Mouse (Mus musculus): Measurements from ENCODE around the gene Rab25.

The Rab25 gene

DNA sequence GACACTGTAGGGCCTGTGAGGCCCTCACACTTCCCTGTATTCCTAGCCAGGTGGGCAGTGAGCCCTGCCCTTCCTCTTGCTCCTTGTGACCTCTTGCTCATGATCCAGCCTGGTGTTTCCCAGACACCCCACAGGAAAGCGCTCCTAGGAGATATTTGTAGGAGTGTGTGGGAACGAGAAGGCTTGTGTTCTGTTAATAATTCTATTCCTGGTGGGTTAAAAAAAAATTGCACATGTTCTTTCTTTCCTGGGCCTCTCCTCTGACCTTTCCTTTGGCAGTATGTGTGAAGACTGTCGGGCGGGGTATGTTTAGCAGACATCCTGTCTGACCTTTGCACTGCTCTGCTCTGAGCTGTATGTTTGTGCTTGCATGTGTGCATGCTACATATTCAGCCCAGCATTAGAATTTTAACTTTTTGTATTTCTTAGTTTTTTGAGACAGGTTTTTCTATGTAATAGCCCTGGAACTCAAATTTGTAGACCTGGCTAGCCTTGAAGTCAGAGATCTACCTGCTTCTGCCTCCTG is 18.5 kb upstream of the Rab25 start:
- DNase-seq = no peak

DNA sequence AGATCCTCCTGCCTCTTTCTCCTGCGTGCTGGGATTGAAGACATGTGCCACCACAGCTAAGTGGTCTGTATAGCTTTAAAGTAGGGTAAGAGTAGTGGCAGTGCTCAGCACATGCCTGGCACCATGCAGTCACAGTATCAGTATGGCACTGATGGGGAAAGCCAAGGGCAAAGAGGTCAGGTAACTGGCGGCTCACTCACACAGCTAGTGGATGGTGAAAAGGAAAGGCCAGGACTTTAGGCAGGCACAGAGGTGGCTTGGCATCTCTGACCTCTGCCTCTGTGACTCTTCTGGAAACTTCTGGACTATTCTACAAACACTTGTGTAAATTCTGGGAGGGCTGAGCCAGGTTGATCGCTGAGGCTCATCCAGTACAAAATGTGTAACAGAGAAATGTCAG is 18.0 kb upstream of the Rab25 start:
- DNase-seq = no peak

DNA sequence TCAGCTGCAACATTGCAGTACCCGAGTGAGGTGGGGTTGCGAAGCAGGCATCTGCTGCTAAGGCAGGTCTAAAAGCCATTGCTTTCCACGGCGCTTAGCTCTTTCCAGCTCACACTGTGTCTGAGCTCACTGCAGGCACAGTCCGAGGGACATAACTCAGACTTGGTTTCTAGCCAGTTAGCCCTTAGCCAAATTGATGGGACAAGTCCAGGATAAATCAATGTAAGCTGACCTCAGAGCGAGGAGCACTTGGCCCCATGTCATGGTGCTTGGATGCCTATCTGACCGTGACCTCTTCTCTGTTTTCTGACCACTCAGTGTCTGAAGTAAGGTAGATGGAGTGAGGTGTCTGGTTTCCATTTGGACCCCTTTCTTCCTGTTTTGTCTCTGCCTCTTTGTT is 15.9 kb upstream of the Rab25 start:
- no peak for DNase-seq

DNA sequence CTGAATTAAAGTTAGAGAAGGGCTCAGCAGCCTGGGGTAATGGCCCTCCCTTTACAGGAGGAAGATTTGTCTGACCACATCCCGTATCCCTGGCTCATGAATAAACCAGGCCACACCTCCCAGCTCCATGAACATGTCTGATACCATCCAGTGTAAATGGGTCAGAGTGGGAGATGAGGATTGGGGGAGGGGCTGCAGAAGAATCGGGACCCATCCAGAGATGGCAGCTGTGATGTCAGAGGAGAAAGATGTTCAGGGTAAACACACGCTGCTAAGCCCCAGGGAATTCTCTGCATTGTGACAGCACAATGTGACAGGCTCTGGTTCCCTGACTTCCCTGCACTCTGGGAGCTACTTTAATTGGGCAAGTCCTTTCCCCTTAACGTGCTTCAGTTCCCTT is 15.3 kb upstream of the Rab25 start:
- DNase-seq = no peak

DNA sequence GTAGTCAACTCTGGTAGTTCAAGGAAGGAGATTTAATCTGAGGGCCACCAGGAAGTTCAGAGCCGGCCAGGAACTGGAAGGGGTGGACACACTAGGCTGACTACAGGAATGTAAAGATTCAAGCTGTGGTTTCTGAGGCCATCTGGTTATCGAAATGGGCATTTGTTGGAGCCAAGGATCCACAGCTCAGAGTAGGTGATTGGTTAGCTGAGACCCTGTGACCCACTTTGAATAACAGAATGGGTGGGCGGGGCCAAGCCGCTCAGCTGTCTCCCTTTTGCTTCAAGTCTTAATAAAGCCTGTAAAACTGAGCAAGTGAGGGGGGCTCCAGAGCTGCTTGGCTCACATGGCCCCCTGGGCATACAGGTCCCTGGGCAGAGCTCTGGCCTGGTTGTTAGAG is 13.9 kb upstream of the Rab25 start:
- DNase-seq = no peak

DNA sequence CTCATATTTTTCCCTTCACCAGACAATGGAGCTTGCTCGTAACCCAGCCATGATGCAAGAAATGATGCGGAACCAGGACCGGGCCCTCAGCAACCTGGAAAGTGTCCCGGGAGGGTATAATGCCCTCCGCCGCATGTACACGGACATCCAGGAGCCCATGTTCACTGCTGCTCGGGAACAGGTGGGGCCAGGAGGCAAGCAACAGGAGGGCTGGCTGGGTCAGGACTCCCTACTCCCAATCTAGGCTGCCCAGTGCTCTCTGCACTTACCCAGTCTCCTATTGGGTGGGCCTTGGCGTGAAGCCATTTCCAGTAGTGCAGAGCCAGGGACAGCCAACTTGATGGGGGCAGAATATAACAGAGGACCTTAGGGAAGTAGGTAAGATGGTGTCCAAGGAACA is 11.5 kb upstream of the Rab25 start:
- DNase-seq = no peak

DNA sequence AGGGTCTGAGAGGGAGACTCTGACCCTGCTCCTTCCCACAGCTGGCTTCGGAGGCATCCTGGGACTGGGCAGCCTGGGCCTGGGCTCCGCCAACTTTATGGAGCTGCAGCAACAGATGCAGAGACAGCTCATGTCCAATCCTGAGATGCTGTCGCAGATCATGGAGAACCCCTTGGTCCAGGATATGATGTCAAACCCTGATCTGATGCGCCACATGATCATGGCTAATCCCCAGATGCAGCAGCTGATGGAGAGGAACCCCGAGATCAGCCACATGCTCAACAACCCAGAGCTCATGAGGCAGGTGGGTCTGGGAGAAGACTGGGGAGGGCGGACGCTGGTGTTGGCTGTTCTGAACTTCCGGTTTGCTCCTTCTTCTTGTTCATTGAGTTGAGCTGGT is 8.5 kb upstream of the Rab25 start:
- DNase-seq = no peak

DNA sequence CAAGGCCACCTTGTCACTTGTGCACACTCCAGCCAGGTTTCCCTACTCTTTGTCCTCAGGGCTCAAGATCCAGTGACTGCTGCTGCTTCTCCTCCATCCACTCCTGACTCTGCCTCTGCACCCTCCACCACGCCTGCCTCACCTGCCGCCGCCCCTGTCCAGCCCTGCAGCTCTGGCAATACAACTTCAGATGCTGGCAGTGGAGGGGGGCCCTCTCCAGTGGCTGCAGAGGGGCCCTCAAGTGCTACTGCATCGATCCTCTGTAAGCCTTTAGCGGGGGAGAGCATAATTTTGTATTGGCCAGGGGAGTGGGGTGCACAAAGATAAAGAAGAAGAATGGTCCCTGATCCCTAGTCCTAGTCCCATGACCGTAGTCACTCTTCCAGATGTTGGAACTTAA is 7.6 kb upstream of the Rab25 start:
- no peak for DNase-seq

DNA sequence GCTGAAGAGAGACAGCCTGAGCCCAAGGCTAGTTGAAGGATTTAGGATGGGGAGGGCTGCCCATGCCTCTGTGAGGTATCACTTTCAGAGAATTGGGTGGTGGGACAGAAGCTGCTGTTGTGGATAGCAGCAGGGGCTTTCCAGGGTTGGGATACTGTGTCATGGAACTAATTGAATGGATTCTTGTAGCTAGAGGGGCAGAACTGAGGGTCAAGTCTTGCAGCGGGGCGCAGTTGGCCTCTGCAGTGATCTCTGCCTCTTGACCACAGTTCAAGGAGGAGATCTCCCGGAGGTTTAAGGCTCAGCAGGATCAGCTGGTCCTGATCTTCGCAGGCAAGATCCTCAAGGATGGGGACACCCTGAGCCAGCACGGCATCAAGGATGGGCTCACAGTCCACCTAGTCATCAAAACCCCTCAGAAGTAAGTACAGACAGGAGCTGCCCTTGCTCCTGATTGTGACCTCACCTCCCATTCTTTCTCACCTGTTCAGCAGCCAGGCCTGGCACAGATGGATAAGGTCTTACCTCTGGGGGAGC is 7.0 kb upstream of the Rab25 start:
- no peak for DNase-seq

DNA sequence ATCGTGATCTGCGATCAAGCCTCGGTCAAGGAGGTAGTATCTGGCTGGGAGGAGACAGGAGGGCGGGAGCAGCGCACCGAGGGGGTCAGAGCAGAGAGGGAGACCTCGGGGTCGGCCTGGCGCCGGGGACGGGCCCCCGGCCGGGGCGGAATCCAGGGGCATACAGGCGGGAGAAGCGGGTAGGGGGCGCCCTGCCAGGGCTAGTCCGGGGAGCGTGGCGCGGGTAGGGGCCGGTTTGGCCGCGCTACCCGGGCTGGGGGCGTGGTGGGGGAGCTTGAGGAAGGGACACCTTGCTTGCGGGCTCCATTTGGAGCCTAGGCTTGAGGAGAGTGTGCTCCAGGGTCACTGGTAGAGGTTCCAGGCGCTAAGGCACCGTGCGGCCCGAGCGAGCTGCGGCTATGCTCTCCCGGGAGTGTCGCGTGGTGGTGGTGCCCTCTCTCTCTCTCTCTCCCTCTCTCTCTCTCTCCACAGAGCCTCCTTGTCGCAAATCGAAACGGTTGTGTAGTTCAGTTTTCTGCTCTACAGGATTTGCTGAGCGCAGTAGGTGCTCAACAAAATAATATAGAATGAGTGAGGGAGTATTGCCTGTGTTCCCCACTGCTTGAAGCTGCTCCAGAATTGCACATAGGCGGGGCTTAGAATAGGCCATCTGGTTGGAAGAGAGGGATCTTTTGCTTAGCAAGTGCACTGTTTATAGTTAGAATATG is 5.9 kb upstream of the Rab25 start:
- peak; percentile 63 to 75 for DNase-seq

DNA sequence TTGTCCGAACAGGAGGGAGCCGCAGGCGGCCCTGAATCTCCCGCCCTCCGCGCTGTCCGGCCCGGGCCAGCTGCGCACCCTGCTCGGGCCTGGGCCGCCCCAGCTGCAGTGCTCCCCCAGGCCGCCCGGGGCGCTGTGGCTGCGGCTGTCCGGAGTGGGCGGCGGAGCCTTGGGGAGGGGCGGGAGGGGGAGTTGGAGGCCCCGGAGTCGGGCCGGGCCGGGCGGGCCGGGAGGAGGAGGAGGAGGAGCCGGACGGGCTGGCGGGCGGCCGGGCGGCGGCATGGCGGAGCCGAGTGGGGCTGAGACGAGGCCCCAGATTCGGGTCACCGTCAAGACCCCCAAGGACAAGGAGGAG is 5.4 kb upstream of the Rab25 start, which contains the start of gene Ubqln4:
Ubqln4 (plus strand) TSS at position 234 of the 355 bp plus-strand sequence.
- peak; percentile 85 to 96 for DNase-seq

DNA sequence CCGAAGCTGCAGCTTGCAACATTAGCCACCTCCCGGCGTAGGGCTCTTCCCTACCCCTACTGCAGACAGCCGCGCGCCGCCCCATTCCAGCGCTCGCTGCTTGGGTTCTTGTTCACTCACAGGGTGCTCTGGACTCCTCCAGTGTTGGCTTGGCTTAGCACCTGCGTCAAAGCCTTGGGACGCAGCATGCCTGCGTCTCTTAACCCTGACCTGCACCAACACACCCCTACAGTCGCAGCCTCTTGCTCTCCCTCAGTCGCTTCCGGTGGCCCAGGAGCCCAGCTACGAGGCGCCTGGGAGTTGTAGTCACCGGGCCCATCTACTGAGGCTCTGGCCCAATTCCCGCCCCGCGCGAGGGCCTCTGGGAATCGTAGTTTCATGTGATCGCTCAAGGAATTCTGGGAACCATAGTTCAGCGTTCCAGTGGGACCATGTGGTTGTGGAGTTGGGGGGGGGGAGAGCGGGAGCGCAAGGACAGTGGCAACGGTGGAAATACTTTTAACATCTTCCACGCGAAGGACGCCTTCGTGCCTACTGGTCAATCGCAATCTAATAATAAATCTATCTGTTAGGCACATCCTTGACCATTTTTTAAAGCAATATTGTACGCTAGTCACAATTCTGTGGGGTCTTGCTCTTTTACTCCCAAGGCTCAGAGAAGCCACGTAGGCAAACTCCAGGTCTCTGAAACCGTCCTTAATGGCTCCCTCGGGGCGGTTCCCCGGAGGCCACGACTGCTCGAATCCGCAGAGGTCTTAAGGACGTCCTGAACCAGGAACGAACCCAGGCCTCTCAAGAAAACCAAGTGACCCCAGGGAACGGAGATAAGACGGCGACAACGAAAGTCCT is 4.8 kb upstream of the Rab25 start, which contains the start of gene Lamtor2:
Lamtor2 (minus strand) TSS at position 399 of the 849 bp plus-strand sequence.
- DNase-seq = peak; percentile 98

DNA sequence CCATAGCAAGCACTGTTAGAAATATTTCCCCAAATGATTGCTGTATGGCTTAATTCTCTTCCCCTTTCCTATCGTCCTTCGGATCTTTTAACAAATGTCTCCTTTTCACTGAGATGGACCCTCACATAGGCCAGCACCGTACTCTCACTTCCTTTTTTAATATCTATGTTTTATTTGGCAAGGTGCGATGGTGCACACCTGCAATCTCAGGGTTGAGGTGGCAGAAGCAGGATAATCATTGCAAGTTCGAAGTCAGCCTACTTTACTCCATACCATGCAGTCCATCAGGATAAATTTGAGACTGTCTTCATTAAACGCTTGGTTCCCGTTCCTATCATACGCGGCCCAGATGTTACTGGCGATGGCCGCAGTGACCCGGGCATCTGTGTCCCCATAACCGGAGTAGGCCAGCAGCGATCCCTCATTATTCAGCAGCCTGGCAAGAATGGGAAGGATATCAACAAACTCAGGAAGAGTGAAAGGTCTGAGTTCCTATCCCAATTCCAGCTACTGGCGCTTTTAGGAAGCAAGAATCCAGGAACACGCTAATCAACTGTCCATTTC is 4.1 kb upstream of the Rab25 start:
- no peak for DNase-seq

DNA sequence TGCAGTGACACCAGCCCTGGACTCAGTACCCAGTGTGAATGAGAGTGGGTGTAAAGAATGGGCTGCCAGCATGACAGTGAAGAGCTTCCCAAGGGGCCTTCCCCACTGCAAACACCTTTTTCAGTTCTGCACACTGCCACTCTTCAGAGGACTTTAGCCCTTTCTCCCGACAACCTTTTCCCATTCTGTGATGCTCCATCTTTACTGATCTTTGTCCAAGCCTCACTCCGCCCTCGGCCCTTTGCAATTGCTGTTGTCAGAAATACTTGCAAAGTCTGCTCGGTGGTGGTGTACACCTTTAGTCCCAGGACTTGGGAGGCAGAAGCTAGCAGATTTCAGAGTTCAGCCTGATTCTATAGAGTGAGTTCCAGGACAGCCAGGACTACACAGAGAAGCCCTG is 3.5 kb upstream of the Rab25 start:
- no peak for DNase-seq

DNA sequence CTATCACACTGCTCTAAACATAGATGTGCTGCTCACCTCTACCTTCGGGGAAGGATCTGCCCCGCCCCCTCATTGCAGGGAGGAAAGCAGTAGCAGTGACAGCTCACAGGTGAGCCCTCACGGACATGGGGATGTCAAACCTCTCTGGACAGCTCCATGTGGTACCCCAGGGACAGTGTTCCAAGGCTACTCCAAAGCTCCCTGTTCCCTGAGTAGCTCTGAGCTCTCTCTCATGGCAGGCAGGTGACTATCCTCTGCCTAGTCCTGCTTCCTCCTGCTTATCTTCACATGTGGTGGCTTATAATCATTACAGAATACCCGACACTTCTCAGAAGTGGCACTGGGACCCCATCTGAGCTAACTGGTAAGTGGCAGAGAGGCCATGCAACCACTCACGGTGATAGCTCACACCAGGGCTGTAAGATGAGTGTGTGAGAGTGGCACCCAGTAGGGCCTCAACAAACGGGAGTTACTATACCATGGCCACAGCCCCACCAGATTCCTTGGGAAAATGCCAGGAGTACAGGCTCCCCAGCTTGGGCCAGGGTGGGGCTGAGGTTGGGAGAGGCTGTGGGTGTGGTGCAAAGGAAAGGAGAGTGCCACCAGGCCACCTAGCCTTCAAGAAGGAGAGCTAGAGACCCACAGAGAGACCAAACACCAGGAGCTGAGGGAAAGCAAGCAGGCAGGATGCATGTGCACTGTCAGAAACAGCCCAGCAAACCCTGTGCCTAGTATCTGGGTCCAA is 1.3 kb downstream of the Rab25 start:
- DNase-seq = no peak

DNA sequence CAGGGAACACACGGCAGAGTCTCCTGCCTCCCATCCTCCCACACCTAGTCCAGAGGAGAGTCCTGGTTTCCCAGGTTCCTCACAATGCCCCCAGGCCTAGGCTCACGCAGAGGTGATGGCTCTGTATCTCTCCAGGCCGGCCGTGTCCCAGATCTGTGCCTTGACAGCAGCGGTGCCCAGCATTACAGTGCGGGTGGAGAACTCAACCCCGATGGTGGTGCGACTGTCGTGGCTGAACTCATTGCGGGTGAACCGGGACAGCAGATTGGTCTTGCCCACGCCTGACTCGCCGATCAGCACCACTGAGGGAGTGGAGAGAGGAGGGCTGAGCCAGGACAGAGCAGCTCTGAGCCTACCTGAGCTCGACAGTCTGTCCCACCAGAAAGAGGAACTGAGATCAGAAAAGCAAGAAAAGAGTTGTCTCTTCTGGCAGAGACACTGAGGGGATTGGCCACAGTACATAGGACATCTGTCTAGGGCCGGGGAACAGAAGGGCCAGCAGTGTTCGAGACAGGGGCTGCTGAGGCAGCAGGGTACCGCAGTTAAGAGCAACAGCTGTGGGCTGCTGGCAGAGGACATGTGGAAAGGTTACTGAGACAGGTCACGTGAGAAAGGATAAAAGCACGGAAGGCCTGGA is 3.0 kb downstream of the Rab25 start:
- no peak for DNase-seq

DNA sequence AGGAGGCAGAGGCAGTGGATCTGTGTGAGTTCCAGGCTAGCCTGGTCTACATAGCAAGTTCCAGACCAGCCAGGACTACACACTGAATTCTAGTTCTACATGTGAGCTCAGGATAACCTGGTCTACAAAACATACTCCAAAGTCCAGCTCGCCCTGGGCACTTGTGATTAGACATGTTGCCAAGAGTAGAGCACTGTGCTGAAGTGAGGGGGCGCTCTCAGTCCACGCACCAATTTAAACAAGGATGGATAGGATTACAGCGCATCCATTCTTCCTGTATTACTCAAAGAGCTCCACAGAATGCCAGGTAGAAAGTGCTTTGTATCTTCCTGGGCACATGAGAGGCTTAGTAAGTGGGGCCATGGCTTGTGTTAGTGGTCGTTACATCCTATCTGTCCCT is 3.6 kb downstream of the Rab25 start:
- DNase-seq = peak in 1 of 2 experiments; percentile 40

DNA sequence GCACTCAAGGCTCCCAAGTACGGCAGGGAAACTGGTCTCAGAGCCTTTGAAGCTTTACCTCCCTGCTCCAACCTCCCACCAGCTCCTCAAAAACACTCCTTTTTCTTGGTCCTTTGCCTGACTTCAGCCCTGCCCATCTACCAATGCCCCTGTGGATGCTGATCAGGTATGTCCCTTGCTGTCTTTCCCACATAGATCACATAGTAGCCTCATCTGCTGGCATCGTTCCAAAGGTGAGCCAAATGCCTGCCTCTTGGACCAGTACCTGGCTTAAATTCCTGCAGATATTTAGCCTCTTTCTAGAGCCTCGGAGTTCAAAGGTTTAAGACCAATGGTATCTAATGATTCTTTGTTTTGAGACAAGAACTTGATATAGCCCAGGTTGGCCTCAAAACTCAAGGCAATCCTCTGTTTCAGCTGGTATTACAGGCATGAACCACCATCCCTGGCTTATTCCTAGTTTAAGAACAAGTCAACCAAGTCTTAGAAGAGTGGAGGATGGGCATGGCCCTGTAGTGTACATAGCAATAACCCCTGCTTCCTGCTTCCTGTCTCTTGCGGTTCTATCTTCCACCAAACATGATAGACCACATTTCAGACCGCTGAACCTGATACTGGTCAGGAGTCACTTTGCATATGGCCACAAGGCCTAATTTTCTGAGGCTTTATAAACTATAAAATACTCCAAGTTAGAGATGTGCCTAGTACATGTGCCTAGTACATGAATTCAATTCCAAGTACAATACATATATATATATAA is 4.3 kb downstream of the Rab25 start:
- no peak for DNase-seq

DNA sequence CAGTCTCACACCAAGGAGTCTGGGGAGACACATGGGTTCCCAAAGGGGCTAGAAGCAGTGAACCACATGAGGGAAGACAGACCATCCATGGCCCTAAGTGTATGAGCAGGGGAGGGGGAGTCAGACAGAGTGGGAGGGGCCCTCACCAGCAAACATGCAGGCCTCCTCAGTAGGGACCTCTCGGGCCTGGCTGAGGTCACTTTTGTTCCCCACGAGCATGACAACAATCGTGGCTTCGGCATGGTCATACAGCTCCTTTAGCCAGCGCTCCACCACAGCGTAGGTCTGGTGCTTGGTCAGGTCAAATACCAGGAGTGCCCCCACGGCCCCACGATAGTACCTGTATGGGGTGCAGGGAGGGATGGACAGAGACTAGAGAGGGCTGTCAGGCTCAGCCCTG is 4.9 kb downstream of the Rab25 start:
- no peak for DNase-seq

DNA sequence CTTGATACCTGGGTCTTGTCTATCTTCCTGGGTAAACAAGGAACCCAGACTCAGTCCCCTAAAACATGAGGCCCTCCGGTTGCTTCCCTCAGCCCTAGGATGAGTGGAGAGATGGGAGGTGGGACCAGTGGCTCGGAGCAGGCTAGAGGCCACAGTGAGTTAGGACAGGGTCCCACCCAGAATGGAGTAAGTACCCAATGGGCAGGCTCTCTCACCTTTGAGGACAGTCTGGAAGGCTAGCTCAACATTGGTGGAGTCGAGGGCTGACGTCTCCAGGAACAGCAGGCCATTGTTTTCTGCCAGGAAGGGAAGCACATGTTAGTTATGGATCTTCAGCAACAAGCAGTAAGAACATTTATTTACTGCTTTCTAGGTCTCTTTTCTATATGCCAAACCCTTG is 5.6 kb downstream of the Rab25 start:
- DNase-seq = no peak

DNA sequence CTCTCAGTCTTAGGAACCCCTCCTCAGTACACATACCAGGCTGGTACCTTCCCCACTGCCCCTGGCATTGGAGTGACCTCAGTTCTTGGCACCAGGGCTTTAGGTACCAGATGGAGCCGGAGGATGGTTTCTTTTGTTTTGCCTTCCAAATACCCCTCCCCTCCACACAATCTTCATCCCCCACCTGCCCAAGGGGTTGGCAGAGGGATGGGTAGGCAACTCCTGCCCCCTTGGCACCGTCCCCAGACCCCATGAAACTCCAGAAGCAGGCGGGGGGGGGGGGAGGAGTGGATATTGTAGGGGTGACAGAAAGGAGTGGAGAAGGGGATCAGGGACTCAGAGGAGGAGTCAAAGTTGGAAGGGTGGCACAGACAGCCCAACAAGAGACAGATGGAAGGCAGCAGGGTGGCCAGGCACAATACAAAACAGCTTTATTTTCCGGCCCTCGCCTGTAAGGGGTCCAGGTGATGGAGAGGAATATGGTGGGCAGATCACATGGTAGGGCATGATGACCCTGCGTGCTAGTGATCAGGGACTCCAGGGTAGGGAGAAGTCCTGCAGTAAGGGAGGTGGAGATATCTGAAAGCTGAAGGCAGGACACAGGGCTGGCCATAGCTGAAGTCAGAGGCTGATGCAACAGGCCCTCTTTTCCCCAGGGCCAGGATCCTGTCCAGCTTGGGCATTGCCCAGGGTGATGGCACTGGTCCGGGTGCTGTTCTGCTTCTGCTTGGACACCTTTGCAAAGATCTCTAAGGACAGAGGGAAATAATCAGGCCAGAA is 6.3 kb downstream of the Rab25 start:
- peak in 1 of 2 experiments; percentile 56 for DNase-seq
